Mouse (Mus musculus) lung, adult 2 months (tissue): ENCODE measurements at regions not wholly inside any gene's neighbourhood (a gene's known extent, or its start where the extent isn't known, plus 50 kb on each side); places are given as distances from the start of the nearest gene placed in this dataset.

Experiments used
- CTCF ChIP-seq: fragments of 200-500 bp; IDR thresholded peaks from 2 replicates; pipeline ENCODE4 v1.5.1; 2011; ENCODE audit warnings: mild to moderate bottlenecking, low read length, control low read depth; ENCODE audit not compliant: insufficient read depth
- POLR2A ChIP-seq: fragments of 200-500 bp; IDR thresholded peaks from 2 replicates; pipeline ENCODE4 v1.6.1; 2011; ENCODE audit warnings: low read depth, mild to moderate bottlenecking, control low read depth, low read length, borderline replicate concordance; ENCODE audit errors: extremely low read depth

DNA sequence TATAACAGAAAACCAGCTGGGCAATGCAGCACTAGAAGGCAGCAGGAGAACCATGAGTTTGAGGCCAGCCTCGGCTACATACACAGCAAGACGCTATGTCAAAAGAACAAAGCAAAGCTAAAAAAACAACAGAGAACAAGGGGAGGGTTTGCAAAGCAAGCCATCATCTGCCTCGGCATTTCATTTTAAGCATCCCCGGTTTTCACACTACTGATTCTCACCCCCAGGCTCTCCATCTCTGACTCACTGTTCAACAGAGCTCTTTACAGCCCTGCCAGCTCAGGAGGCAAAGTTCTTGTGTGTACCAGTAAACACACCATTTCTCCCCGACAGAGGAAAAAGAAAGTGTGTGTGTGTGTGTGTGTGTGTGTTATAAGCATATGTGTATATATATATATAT, 571.6 kb upstream of the Gm10131 start:
- no peak for TF ChIP-seq CTCF
- no peak for TF ChIP-seq POLR2A
